Mouse (Mus musculus): ENCODE data around the gene Abcg8.

The Abcg8 gene

GRCm38 (mm10) chr17:84709403-84709851, 33.3 kb downstream of the Abcg8 start:
- no peak for DNase-seq (ENCODE audit: low read depth, low spot score)

GRCm38 (mm10) chr17:84713563-84714164, 37.6 kb downstream of the Abcg8 start:
- no peak for DNase-seq (ENCODE audit: low read depth, low spot score)

- DNase-seq (ENCODE audit: low read depth, low spot score), result no peak
Observed at GRCm38 (mm10) chr17:84714930-84715329, 38.8 kb downstream of the Abcg8 start.

- no peak for DNase-seq (ENCODE audit: low read depth, low spot score)
Observed at GRCm38 (mm10) chr17:84716252-84716872, 40.3 kb downstream of the Abcg8 start.

- no peak for DNase-seq (ENCODE audit: low read depth, low spot score)
Observed at GRCm38 (mm10) chr17:84717416-84717815, 41.3 kb downstream of the Abcg8 start.

GRCm38 (mm10) chr17:84719105-84719504, 43.0 kb downstream of the Abcg8 start:
- DNase-seq (ENCODE audit: low read depth, low spot score), result no peak

GRCm38 (mm10) chr17:84724028-84724427, 47.9 kb downstream of the Abcg8 start:
- no peak for DNase-seq (ENCODE audit: low read depth, low spot score)

GRCm38 (mm10) chr17:84725163-84725562, 49.1 kb downstream of the Abcg8 start:
- DNase-seq (ENCODE audit: low read depth, low spot score), result no peak

- peak; percentile 36 for DNase-seq (ENCODE audit: low read depth, low spot score)
Observed at GRCm38 (mm10) chr17:84728201-84728911, 52.3 kb downstream of the Abcg8 start.

- DNase-seq (ENCODE audit: low read depth, low spot score), result no peak
Observed at GRCm38 (mm10) chr17:84729140-84729539, 53.0 kb downstream of the Abcg8 start.

- DNase-seq (ENCODE audit: low read depth, low spot score), result no peak
Observed at GRCm38 (mm10) chr17:84731361-84731760, 55.3 kb downstream of the Abcg8 start.

- DNase-seq (ENCODE audit: low read depth, low spot score), result no peak
Observed at GRCm38 (mm10) chr17:84732612-84733011, 56.5 kb downstream of the Abcg8 start.

GRCm38 (mm10) chr17:84736719-84737118, 60.6 kb downstream of the Abcg8 start:
- no peak for DNase-seq (ENCODE audit: low read depth, low spot score)

- no peak for DNase-seq (ENCODE audit: low read depth, low spot score)
Observed at GRCm38 (mm10) chr17:84738073-84738797, 62.1 kb downstream of the Abcg8 start.

- DNase-seq (ENCODE audit: low read depth, low spot score), result no peak
Observed at GRCm38 (mm10) chr17:84744256-84744655, 68.2 kb downstream of the Abcg8 start.

- no peak for DNase-seq (ENCODE audit: low read depth, low spot score)
Observed at GRCm38 (mm10) chr17:84745001-84745400, 68.9 kb downstream of the Abcg8 start.

GRCm38 (mm10) chr17:84747212-84747611, 71.1 kb downstream of the Abcg8 start:
- no peak for DNase-seq (ENCODE audit: low read depth, low spot score)

GRCm38 (mm10) chr17:84748152-84748682, 72.1 kb downstream of the Abcg8 start:
- DNase-seq (ENCODE audit: low read depth, low spot score), result no peak

- DNase-seq (ENCODE audit: low read depth, low spot score), result no peak
Observed at GRCm38 (mm10) chr17:84749297-84749696, 73.2 kb downstream of the Abcg8 start.
